Mouse (Mus musculus): Measurements from ENCODE around the gene Rd3.
A peak's percentile ranks its signal among the peaks of the same experiment; 100 is the strongest.

The Rd3 gene

DNA sequence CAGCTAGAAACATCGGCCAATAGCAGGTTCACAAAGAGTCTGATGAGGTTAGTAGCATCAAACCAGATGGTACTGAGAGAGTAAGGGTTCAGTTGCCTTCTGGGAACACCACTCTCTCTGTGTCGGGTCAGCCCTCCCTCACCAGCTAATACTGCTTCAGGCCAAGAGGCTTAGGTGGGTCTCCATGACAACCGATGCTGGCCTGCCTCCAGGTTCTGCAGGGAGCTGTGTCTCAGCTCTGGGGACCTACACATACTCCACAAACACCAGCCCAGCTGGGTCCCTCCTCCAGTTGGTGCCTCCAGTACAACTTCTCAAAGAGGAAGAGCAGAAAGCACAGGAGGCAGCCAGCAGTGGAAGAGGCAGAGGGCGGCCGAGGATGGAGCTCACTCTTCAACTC, at the start of gene Rd3:
Rd3 (plus strand) TSS at position 184 of the 400 bp plus-strand sequence.
- no peak for DNase-seq (ENCODE audit: low read depth, low spot score)

DNA sequence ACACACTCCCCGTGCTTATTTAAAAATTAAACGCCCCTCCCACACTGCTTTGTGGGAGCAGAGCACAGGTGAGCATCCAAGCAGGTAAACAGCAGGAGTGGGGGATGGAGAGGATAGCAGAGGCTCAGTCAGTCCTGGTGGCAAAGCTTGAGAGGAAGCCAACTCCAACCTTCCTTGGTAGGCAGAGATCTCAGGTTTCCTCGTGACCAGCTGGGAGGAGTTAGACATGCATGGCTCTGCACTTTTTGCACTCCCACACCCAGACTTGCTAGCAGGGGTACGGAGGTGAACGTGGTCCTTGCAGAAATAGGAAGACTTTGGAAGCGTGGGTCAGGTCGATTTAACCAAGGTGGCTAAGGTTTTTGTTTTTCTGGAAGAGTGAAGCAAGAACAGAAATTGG, 48.8 kb upstream of the Rd3 start:
- no peak for DNase-seq (ENCODE audit: low read depth, low spot score)

DNA sequence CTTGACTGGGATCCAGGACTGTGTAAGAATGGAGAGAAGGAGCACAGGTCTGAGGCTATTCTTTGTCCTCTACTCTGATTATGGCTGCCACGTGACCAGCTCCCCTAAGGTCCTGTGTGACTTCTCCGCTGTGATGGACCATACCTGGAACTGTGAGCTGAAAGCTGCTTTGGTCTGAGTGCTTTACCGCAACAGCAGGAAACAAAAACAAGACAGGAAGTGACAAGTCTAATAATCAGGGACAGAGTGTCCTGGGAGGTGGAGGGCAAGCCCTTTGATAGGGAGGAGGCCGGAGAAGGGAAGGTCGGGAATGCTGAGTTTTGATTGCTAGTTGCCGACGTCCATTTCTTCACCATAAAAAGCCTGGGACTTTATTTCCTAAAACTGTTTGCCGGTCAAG, 48.1 kb upstream of the Rd3 start:
- no peak for DNase-seq (ENCODE audit: low read depth, low spot score)

DNA sequence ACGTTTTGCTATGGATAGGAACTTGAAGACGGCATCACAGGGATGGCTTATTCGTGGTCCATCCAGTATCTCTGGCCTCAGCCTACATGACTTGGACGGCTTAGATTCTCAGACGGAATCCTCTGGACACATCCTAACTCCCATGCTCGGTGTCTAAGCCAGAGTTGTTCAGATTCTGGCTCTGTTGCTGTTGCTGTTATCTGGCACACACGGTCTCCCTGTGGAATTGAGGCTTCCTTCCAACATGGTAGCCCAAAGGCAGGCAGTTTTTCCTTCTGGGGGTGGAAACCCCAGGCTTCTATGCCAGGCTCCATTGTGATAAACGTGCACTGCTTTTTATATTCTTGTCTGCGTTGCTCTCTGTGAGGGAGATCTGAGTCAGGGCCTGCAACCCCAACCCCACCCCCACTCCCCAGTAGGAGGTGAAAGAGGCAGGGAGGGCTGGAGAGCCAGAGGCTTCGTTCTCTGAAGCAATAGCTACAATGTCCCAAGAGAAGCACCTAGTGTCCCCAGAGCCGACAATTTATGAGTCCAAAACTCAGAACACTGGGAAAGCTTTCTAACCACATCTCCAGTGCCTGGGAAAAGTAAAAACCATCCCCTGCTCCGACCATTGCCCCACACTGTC, 47.2 kb upstream of the Rd3 start:
- DNase-seq (ENCODE audit: low read depth, low spot score), result no peak

DNA sequence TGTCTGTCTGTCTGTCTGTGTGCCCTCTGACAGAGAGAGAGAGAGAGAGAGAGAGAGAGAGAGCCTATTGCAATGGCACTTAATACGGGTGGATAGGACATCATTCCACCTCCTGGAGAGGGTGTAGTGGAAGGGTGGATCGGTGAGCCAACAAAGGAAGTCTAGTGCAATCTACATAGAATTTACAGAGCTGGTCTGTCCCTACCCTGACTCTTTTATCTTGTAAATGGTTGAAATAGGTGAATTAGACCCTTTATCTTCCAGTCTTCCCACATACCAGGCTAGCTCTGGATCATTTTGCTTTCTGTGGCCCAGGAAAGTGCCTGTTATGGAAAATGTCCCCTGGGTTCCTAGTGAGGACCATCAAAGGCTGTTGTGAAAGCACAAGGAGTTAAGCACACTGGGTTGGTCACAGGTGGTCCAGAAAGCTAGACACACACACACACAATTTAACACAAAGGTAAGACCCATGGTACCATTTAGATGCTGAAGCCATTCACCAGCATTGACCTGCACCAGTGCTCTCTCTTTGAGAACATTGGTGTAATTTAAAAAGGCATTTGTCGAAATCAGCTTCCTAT, 46.6 kb upstream of the Rd3 start:
- no peak for DNase-seq (ENCODE audit: low read depth, low spot score)

DNA sequence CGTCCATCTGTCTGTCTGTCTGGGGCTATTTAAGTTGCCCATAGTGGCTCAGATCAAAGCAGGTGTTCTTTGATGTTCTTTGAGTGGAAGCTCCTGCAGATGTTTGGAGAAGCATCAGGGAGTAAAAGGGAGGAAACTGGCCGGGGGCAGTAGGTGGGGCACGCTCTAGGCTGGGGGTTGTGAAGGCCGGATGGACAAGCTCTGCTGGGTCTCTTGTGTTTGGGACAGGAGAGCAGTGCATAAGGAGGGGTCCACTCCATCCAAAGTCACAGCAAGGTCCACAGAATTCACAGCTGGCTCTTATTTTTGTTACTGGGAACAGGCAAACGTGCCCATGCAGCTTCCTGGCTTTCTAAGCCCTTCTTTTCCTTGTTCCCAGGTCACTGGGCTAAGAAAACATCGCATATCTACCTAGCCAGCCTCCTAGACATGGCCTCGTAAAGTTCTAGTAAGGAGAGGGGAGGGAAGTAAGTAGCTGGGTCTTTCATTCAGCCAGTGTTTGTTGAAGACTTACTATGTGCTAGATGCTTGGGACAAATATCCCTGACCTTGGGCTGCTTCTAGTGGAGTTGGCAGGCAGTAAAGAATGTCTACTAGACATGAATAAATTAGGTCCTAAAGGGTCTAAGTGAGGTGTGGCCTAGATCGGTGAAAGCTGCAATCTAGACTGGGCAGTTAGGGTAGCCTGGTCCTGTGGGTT, 44.7 kb upstream of the Rd3 start:
- no peak for DNase-seq (ENCODE audit: low read depth, low spot score)

DNA sequence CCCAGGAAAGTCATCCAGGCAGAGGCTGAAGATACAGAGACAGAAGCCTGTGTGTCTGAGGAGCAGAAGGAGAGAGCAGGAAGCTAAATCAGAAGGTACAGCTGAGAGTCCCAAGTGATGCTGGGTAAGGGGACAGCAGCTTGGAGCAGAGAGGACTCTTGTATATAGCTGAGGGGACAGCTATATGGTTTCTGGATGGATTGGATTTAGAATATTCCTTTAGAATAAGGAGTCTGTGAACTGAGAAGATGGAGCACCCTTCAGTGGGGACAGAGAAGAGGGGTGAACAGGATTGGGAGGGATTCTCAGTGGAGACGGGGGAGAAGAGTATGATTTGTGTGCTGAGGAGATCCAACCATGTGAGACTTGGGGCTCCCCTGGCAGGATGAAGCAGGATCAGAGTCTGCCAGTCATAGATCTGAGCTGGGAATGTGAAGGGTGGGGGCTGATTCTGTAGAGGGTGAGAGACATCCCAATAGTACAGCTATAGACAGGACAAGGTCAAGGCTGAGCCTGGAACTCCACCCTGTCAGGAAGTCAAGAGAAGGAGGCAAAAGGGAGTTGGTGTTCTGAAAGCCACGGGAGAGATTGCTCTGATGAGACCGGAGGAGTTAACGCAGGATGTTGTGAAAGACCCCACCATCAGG, 44.1 kb upstream of the Rd3 start:
- no peak for DNase-seq (ENCODE audit: low read depth, low spot score)

DNA sequence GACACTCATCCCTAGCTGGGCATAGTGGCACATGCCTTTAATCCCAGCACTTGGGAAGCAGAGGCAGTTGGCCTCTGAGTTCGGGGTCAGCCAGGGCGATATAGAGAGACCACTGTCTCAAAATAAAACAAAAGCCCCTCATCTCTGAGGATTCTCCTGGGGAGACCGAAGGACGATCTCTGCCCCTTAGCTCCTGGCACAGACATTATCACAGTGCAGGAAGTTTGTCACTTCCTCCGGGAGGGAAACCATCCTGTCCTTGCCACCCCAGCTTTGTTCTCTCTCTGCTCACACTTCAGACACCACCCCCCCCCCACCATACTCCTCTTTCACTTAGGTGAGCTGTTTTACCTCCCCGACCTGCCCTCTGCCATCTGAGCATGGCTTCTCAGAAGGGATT, 33.5 kb upstream of the Rd3 start:
- no peak for DNase-seq (ENCODE audit: low read depth, low spot score)

DNA sequence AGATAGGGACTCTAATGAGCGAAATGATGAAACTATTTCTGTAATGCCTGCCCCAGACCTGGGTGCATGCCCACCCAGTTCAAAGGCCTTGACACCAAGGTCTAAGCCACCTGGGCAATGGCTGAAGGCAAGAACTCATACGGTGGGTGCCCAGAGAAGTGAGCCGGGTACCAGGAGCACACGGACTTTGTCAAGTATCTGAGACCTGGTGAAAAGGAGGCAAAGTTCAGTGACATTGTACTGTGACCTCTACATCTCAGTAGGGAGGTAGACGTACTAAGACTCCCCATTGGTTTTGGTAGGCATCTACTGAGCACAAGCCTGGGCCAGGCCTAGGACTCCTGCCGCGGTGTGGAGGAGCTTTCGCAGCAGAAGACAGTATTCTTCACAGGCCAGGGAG, 31.8 kb upstream of the Rd3 start:
- DNase-seq (ENCODE audit: low read depth, low spot score), result no peak

DNA sequence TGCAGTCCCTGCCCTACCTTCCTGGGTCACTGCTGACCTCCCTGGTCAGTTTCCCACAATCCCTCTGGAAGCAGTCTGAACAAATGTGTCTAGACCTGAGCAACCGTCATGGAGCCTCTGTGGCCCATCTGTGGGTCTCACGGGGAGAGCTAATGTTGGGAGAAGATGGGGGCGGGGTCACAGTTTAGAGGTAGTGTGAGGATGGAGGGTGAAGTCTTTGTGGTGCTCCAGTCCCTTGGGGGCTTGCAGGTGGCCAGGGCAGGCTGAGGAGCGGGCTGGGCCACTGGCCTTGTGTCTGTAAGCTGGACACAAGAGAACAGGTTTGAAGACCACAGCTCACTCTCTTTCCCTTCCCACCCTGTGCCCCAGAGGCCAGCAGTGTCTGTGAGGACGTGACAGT, 31.4 kb upstream of the Rd3 start:
- no peak for DNase-seq (ENCODE audit: low read depth, low spot score)

DNA sequence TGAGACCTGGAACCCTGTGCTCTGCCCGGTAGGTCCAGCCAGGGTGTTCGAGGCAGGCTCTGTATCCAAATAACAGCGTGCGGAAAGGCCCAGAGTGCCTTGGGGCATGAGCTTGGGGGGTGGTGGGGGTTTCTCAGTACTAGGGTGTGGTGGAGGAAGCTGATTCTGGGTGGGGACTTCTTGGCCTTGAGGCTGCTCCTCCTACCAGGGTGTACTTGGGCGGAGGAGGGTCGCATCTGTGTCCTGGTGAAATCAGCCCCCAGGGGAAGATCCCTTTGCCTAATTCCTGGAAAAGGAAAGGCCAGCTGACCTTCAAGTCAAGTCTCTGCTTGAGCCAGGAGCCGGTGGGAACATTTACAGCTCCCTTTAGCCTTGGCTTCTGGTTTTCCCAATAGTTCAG, 30.9 kb upstream of the Rd3 start:
- DNase-seq (ENCODE audit: low read depth, low spot score), result no peak

DNA sequence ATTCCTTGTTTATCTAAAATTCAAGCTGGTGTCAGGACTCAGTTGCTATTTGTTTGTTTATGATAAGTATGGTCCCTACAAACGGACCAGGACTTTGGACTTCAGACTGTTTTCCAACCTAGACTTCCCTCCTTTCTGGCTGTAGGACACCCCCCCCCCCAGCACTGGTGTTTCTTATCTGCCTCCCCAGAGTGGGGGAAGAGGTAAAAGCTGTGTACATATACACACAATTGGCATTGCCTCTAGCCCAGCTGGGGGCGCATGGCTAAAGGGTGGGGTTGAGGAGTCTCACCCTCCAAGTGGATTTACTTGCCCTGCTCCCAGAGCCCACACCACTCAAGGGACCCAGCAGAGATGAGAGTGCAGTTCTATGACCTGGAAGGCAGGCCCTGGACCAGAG, 30.3 kb upstream of the Rd3 start:
- no peak for DNase-seq (ENCODE audit: low read depth, low spot score)

DNA sequence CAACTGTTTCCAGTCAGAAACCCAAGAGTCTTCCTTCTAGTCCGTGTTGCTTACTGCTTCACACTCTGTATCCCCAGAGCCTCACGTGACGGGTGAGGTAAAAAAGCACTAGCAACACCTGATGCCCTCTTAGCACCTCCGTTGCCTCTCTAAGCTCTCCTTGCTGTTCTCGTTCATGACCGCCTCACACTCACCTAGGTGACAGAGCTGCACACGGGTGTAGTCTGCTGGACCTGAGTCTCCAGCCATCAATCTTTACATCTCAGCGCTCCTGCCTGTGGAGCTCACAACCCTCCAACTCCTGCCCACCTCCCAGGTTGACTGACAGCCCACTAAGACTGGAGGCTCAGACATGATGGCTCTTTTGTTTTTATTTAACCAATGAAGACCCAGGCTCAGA, 29.4 kb upstream of the Rd3 start:
- no peak for DNase-seq (ENCODE audit: low read depth, low spot score)

DNA sequence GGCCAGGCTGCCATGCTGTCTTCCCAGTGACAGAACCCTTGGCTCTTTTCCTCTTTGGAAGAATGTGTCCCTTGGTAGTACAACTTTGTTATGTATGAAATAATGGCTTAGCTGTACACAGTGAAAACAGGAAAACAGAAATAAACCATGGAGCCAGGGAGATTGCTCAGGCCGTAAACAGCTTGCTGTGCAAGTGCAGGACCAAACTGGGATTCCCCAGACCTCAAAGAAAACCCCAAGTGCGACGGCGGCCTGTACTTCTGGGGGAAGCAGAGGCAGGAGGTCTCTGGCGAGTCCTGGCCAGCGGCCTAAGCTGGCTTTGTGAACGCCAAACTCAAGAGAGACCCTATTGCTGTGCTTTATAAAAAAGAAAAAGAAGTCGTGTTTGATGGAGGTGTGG, 28.6 kb upstream of the Rd3 start:
- DNase-seq (ENCODE audit: low read depth, low spot score), result no peak

DNA sequence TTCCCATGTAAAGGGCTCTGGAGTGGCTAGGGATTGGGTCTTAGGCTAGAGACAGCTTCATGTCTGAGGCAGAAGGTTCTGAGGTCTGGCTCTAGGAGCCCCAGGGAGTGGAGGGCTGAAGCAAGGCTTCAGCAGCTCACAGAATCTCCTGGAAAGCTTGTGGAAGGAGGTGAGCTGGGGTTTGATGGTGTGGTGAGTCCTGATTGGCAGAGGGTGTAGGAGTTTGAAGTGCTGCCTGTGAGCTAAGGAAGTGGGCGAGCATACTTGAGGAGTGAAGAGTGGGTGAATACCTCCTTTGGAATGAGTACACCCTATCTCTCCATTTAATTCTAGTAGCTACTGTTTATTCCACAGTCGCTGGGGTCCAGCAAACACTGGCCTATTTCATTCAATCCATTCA, 26.6 kb upstream of the Rd3 start:
- DNase-seq (ENCODE audit: low read depth, low spot score), result no peak

DNA sequence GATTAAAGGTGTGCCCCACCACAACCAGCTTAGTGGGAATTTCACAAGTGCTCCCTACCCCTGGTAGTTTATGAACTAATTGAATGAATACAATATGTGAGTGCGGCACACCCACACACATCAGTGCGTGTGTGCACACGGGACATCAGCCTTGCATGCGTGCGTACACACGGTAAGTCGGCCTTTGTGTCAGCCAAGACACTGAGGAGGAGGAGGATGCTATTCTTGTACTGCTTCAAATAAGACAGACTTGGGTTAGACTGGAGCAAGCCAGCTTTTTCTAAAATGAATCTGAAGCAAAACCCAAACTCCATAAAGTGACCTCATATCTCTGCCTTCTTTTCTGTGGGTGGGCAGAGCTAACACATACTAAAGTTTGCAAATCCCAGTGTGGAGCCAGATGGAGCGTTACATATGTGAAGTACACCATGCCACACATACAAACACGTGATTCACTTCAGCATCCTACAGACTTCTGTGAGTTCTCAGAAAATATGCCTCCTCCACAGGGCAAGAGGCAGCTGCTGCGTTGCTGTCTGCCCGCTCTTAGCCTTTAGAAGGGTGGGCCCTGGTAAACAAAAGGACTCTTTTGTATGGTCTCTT, 24.3 kb upstream of the Rd3 start:
- no peak for DNase-seq (ENCODE audit: low read depth, low spot score)

DNA sequence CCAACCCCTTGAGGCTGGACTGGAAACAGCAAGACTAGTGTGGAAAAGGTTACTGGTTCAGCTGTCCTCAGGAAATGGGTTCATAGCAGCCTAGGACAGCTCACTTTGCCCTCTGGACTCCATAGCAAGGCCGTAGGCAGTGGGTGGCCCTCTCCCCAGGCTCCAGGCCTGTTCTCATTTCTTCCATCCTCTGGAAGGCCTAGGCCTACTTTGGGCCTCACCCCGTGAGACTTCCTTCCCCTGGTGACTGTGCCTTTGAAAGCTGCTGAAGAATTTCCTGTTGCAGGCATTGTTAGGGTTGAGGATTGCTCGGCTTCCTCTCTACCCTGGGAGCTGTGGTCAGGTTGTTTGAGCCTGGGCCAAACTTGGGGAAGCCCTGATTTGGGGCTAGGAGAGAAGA, 22.1 kb upstream of the Rd3 start:
- peak; percentile 48 for DNase-seq (ENCODE audit: low read depth, low spot score)

DNA sequence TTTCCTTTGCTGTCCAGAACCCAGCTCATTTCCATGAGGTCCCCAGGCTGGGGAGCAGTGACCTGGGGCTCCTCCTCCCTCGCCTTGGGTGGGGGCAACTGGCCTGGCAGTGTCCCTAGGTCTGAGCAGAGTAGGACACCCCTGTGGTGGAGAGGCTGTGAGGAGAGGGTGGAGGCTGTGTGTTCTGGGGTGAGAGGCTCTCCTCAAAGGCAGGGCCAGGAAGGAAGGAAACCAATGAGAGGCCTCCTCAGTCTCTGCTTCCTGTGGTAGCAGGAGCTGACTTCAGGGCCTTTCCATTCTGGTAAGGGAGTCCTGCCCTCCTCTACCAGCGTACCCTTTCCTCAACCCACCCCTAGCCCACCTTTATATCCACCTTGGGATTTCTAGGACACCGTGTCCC, 20.9 kb upstream of the Rd3 start:
- peak; percentile 59 for DNase-seq (ENCODE audit: low read depth, low spot score)

DNA sequence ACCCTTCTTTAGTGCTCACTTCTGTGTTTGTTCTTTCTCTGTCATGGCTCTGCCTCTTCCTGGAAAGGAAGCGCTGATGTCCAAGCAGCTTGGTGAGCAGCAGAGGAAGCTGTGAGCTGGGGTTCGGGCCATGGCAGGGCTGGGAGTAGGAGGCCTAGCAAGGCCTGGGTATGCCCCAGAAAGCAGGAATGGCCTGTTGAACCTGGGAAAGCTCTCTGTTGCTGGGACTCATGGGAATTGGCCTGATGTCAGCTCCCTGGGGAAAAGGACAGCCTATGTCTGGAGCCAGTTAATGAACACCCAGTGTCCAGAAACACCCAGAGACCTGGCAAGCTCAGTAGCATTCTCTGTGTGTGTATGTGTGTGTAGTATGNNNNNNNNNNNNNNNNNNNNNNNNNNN, 20.3 kb upstream of the Rd3 start:
- no peak for DNase-seq (ENCODE audit: low read depth, low spot score)

DNA sequence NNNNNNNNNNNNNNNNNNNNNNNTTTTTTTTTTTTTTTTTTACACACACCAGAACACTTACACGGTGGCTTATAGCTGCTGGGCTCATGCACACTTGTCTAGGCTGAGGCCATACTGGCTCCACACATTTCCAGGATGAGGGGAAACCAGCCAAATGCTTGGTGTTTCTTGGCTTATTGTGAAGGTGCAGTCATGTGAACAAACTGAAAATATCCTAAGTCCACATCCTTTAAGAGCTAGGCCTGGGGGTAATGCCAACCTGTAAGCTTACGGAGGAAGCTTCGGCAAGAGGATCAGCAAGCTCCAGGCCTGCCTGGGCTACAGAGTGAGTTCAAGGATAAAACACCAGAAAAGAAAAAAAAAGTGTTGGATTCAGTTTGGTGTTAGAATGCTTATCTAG, 19.8 kb upstream of the Rd3 start:
- no peak for DNase-seq (ENCODE audit: low read depth, low spot score)

DNA sequence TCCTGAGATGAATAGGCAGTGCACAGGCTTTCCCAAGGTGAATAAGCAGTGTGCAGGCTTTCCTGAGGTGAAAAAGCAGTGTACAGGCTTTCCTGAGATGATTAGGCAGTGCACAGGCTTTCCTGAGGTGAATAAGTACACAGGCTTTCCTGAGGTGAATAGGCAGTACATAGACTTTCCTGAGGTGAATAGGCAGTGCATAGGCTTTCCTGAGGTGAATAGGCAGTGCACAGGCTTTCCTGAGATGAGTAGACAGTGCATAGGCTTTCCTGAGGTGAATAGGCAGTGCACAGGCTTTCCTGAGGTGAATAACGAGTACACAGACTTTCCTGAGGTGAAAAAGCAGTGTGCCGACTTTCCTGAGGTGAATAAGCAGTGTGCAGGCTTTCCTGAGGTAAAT, 16.2 kb upstream of the Rd3 start:
- no peak for DNase-seq (ENCODE audit: low read depth, low spot score)

DNA sequence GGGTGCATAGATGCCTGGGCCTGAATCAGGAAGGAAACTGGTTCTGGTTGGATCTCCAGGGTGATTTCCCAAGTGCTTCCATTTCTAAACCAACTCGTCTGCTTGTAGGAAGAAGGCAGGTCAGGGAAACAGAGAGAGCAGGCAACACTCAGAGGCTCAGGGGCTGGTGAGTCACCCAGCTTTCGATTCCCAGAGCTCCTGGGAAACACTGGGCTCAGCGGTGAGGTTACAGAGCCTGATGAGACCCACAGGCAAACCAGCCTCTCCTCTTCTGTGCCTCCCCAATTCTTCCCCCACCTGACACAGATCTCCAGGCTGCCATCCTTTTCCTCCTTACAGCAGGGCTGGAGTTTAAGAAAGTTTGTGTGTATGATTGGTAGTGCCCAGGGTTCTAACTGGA, 13.8 kb upstream of the Rd3 start:
- no peak for DNase-seq (ENCODE audit: low read depth, low spot score)

Measured in CD4-positive helper T cell, adult 2 months (primary cell).